Mouse (Mus musculus) liver, postnatal 0 days (tissue): ENCODE measurements around the gene Gm10447.

ENCODE experiments used
- CTCF ChIP-seq: sonication (generic); IDR thresholded peaks from 2 replicates; pipeline ENCODE4 v1.5.1; 2016; ENCODE audit warnings: antibody characterized with exemption, low read depth
- EP300 ChIP-seq: IDR thresholded peaks from 2 replicates; pipeline ENCODE4 v1.6.1; 2016; ENCODE audit warnings: antibody characterized with exemption, low read depth, mild to moderate bottlenecking

DNA sequence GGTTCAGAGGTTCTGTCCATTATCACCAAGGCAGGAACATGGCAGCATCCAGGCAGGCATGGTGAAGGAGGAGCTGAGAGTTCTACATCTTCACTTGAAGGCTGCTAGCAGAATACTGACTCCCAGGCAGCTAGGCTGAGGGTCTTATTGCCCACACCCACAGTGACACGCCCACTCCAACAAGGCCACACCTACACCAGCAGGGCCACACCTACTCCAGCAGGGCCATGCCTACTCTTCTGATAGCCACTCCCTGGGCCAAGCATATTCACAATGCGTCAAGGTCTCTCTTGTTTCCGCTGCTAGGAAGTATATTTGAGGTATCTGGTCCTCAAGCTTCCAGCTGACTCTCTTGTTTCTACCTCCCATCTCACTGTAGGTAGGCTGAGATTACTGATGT is 2.1 kb upstream of the Gm10447 start:
- TF ChIP-seq CTCF (no peak), EP300 (no peak)
